ENCODE assay signal across 21 mouse cellular contexts in the genomic region with DNA sequence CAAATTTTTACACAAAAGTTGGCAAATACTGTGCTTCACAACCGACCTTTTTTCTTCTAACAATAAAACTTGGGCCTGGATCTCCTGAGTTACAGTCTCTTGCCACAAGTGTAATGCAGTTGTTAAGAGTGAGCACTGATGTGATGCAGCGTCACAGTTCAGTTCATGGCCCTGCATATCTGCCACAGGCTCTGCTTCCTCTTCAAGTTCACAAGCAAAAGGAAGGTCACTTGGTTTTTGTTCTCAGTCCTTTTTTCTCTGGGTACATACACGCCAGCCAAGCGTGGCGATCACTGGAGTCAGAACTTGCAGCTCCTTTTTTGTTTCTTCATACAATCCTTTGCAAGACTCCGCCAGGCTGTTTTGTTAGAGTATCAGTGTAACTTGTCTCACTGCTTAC. TPM values are rescaled to one million over a fixed set of nuclear protein-coding genes. Genes with fewer than 3 reads are reported as not detected.
DNase-seq lines count a peak whose midpoint lies in the region; ATAC-seq and TF ChIP-seq lines count a peak whose summit lies in the region.
"Had no signal": no experiment of that assay in that cellular context is flagged by ENCODE, and none has a peak within 500 bp of the region (broad histone marks: within the 10 kb centered on the region; RNA-seq: fewer than 3 reads in every experiment).

No protein-coding gene starts in this region.

- no peak overlapping the region for H3K4me3 ChIP-seq in kidney, embryonic 14.5 days (ENCODE audit: low read length)
- no peak overlapping the region for H3K4me3 ChIP-seq in midbrain, embryonic 10.5 days
- no peak overlapping the region for H3K4me3 ChIP-seq in midbrain, embryonic 13.5 days (replicated peaks)
- H3K4me3 ChIP-seq in kidney, postnatal 0 days (replicated peaks; ENCODE audit: low read depth, low read length), result no peak overlapping the region
- H3K4me3 ChIP-seq: embryonic facial prominence, embryonic 15.5 days; forebrain, embryonic 15.5 days; heart, embryonic 15.5 days; intestine, embryonic 15.5 days; limb, embryonic 10.5 days; megakaryocyte, embryonic 14.5 days; neural tube, embryonic 15.5 days; stomach, embryonic 15.5 days had no signal

- ATAC-seq in kidney, embryonic 14.5 days (ENCODE audit: low FRiP score, low TSS enrichment), result no peak
- ATAC-seq in midbrain, embryonic 13.5 days, result no peak
- ATAC-seq in kidney, postnatal 0 days (replicated peaks; ENCODE audit: low FRiP score, low read depth), result no peak; the same call in 1 of the 2 replicates
- ATAC-seq: forebrain, embryonic 15.5 days; hindbrain, embryonic 16.5 days; intestine, embryonic 15.5 days had no signal

- no peak for DNase-seq in kidney, postnatal 10 days
- DNase-seq in midbrain, embryonic 10.5 days (ENCODE audit: low spot score), result no peak
- DNase-seq in B cell, adult 2 months, result peak; percentile 57 to 63
- peak; percentile 33 for DNase-seq in kidney, postnatal 0 days (ENCODE audit: low spot score)
- no peak for DNase-seq in neural tube, embryonic 10.5 days (ENCODE audit: extremely low spot score, low spot score)
- DNase-seq: adrenal gland, postnatal 14 days; cerebellum, adult 8-10 months; cerebellum, postnatal 36 days; liver; lung, postnatal 10 days had no signal

- TF ChIP-seq CTCF in kidney, postnatal 0 days (IDR thresholded peaks at IDR 0.05; ENCODE audit: low read depth), result no peak

- no peak overlapping the region for H3K4me2 ChIP-seq in kidney, embryonic 14.5 days (replicated peaks; ENCODE audit: low read depth, low read length)
- no peak overlapping the region for H3K4me2 ChIP-seq in midbrain, embryonic 13.5 days (replicated peaks)
- no peak overlapping the region for H3K4me2 ChIP-seq in kidney, postnatal 0 days (ENCODE audit: low read length)
- H3K4me2 ChIP-seq: embryonic facial prominence, embryonic 15.5 days; forebrain, embryonic 15.5 days; heart, embryonic 15.5 days; intestine, embryonic 15.5 days; neural tube, embryonic 15.5 days; stomach, embryonic 15.5 days had no signal

- H3K9ac ChIP-seq in kidney, embryonic 14.5 days (ENCODE audit: low read depth, low read length), result no peak overlapping the region
- no peak overlapping the region for H3K9ac ChIP-seq in midbrain, embryonic 13.5 days (replicated peaks)
- no peak overlapping the region for H3K9ac ChIP-seq in kidney, postnatal 0 days (ENCODE audit: low read depth, low read length)
- H3K9ac ChIP-seq: embryonic facial prominence, embryonic 15.5 days; forebrain, embryonic 15.5 days; heart, embryonic 15.5 days; intestine, embryonic 15.5 days; neural tube, embryonic 15.5 days; stomach, embryonic 15.5 days had no signal

- H3K27me3 ChIP-seq in kidney, embryonic 14.5 days (ENCODE audit: control insufficient read depth, insufficient read depth, low read length), result no peaks in the 10 kb centered on the region
- H3K27me3 ChIP-seq in midbrain, embryonic 10.5 days (ENCODE audit: low read depth, poor library complexity, severe bottlenecking), result peaks cover 10% of the 10 kb centered on the region; the same call in 1 of the 2 replicates
- no peaks in the 10 kb centered on the region for H3K27me3 ChIP-seq in midbrain, embryonic 13.5 days
- no peaks in the 10 kb centered on the region for H3K27me3 ChIP-seq in kidney, postnatal 0 days (ENCODE audit: insufficient read depth, low read length)
- H3K27me3 ChIP-seq: embryonic facial prominence, embryonic 15.5 days; forebrain, embryonic 15.5 days; heart, embryonic 15.5 days; intestine, embryonic 15.5 days; megakaryocyte, embryonic 14.5 days; neural tube, embryonic 15.5 days; stomach, embryonic 15.5 days had no signal

- peak overlapping the region; percentile 47 for H3K27ac ChIP-seq in kidney, embryonic 14.5 days (ENCODE audit: low read depth, low read length)
- H3K27ac ChIP-seq in midbrain, embryonic 10.5 days (replicated peaks), result 0 out of 2 replicates have a peak overlapping the region, but pooled peaks have one; percentile 15
- H3K27ac ChIP-seq in midbrain, embryonic 13.5 days, result no peak overlapping the region
- H3K27ac ChIP-seq in kidney, postnatal 0 days, result peak overlapping the region; percentile 26
- H3K27ac ChIP-seq: embryonic facial prominence, embryonic 15.5 days; forebrain, embryonic 15.5 days; heart, embryonic 15.5 days; intestine, embryonic 15.5 days; limb, embryonic 10.5 days; neural tube, embryonic 15.5 days; stomach, embryonic 15.5 days had no signal

- H3K4me1 ChIP-seq in kidney, embryonic 14.5 days (ENCODE audit: control insufficient read depth, insufficient read depth, low read length), result no peaks in the 10 kb centered on the region
- H3K4me1 ChIP-seq in midbrain, embryonic 10.5 days, result peaks cover 23% of the 10 kb centered on the region
- peaks cover under 1% of the 10 kb centered on the region; the same call in 1 of the 2 replicates for H3K4me1 ChIP-seq in midbrain, embryonic 13.5 days (replicated peaks)
- no peaks in the 10 kb centered on the region for H3K4me1 ChIP-seq in kidney, postnatal 0 days (replicated peaks; ENCODE audit: insufficient read depth, low read length)
- H3K4me1 ChIP-seq: embryonic facial prominence, embryonic 15.5 days; forebrain, embryonic 15.5 days; heart, embryonic 15.5 days; limb, embryonic 10.5 days; neural tube, embryonic 15.5 days; stomach, embryonic 15.5 days had no signal

- 63% methylated on average over 6 of the region's 6 CpGs for WGBS in kidney, embryonic 14.5 days
- WGBS in midbrain, embryonic 10.5 days, result 75% methylated on average over 6 of the region's 6 CpGs
- WGBS in midbrain, embryonic 13.5 days, result 43% methylated on average over 6 of the region's 6 CpGs
- WGBS in kidney, postnatal 0 days, result 47% methylated on average over 6 of the region's 6 CpGs

- no peaks in the 10 kb centered on the region for H3K9me3 ChIP-seq in kidney, embryonic 14.5 days (ENCODE audit: control insufficient read depth, low read length)
- no peaks in the 10 kb centered on the region for H3K9me3 ChIP-seq in midbrain, embryonic 10.5 days (replicated peaks)
- H3K9me3 ChIP-seq in midbrain, embryonic 13.5 days, result no peaks in the 10 kb centered on the region
- H3K9me3 ChIP-seq in kidney, postnatal 0 days (replicated peaks; ENCODE audit: low read length), result no peaks in the 10 kb centered on the region
- H3K9me3 ChIP-seq: embryonic facial prominence, embryonic 15.5 days; forebrain, embryonic 15.5 days; heart, embryonic 15.5 days; intestine, embryonic 15.5 days; limb, embryonic 10.5 days; megakaryocyte, embryonic 14.5 days; neural tube, embryonic 15.5 days; stomach, embryonic 15.5 days had no signal

- peaks cover 69% of the 10 kb centered on the region for H3K36me3 ChIP-seq in kidney, embryonic 14.5 days (ENCODE audit: control insufficient read depth, insufficient read depth, low read length)
- H3K36me3 ChIP-seq in midbrain, embryonic 10.5 days, result peaks cover 93% of the 10 kb centered on the region
- H3K36me3 ChIP-seq in midbrain, embryonic 13.5 days, result peaks cover 62% of the 10 kb centered on the region
- peaks cover 42% of the 10 kb centered on the region for H3K36me3 ChIP-seq in kidney, postnatal 0 days (ENCODE audit: insufficient read depth, low read length)

RNA-seq across cellular contexts. Expression of a gene that starts 34.2 kb away (rescaled TPM):
- polyA plus RNA-seq in kidney, embryonic 14.5 days (2014; fragmentation: Nextera tagmentation; extraction: Ambion mirVana), result 0.47 and 0.53 TPM in 2 replicates
- 0.17 and 0.97 TPM in 2 replicates for polyA plus RNA-seq in midbrain, embryonic 10.5 days (2016; fragmentation: Nextera tagmentation; extraction: Ambion mirVana)
- 10.3 and 11.3 TPM in 2 replicates for polyA plus RNA-seq in midbrain, embryonic 13.5 days (2015; fragmentation: Nextera tagmentation; extraction: Ambion mirVana)
- 1.7 and 2.0 TPM in 2 replicates for polyA plus RNA-seq in kidney, postnatal 0 days (2015; fragmentation: Nextera tagmentation; extraction: Ambion mirVana)

Comparison
In these comparisons a context has a peak if more than half of its experiments do, and no peak if none do; other contexts are left out.
1. DNase-seq: peak in B cell, adult 2 months (2 of 2) and kidney, postnatal 0 days (single experiment); none in kidney, postnatal 10 days (single experiment), midbrain, embryonic 10.5 days (single experiment) and neural tube, embryonic 10.5 days (single experiment).